Mouse (Mus musculus) retina, embryonic 14.5 days (tissue): ENCODE data around the gene Ceacam12.
A peak's percentile ranks its signal among the peaks of the same experiment; 100 is the strongest.
"Not testable (repeated sequence)": the region's sequence is repeated elsewhere in the genome, so short reads cannot be mapped to it uniquely, and the experiment has no call there.

Experiments used
- DNase-seq: peaks from one replicate; pipeline ENCODE4 v3.0.0-alpha.2; 2015; ENCODE audit warnings: low spot score

Ceacam12 gene

GRCm38 (mm10) chr7:18065629-18066028, at the start of gene Ceacam12:
Gene Ceacam12, plus strand, starts transcription at chr7:18065929.
- DNase-seq = no peak

- DNase-seq = not testable (repeated sequence)
Observed at GRCm38 (mm10) chr7:18073821-18074220, 8.1 kb downstream of the Ceacam12 start.

GRCm38 (mm10) chr7:18100785-18101184, 35.1 kb downstream of the Ceacam12 start:
- peak; percentile 1 for DNase-seq
